Mouse (Mus musculus): Measurements from ENCODE around the gene Elovl3. TPM values are rescaled to one million over a fixed set of nuclear protein-coding genes. Genes with fewer than 3 reads are reported as not detected.
A peak's percentile ranks its signal among the peaks of the same experiment; 100 is the strongest.

Gene Elovl3
- total and polyA plus RNA-seq, 2 experiments, result 2.6 to 9.8 TPM

GRCm38 (mm10) chr19:46172541-46172940 is 40.8 kb downstream of the Elovl3 start:
- H3K4me3 ChIP-seq (ENCODE audit: insufficient read depth, low read depth, low read length), result no peak overlapping the region
- H3K27me3 ChIP-seq (ENCODE audit: control insufficient read depth, insufficient read depth, low read length), result no peaks in the 10 kb centered on the region
- H3K36me3 ChIP-seq (ENCODE audit: control insufficient read depth, insufficient read depth, low read length), result peaks cover 26% of the 10 kb centered on the region
- H3K27ac ChIP-seq (replicated peaks; ENCODE audit: insufficient read depth, low read depth, low read length), result no peak overlapping the region
- TF ChIP-seq POLR2A (IDR thresholded peaks at IDR 0.05; ENCODE audit: extremely low read depth, insufficient read depth, low read length) (no peak), CTCF (IDR thresholded peaks at IDR 0.05; ENCODE audit: low read depth, low read length) (no peak)
- H3K79me2 ChIP-seq (ENCODE audit: control insufficient read depth, insufficient read depth, low read length), result peaks cover 5% of the 10 kb centered on the region; the same call in 1 of the 2 replicates
- 75% methylated on average over 5 of the region's 5 CpGs for WGBS
- H3K9ac ChIP-seq (ENCODE audit: low read depth, low read length), result no peak overlapping the region
- H3K4me1 ChIP-seq (ENCODE audit: control insufficient read depth, insufficient read depth, low read length), result no peaks in the 10 kb centered on the region
- DNase-seq (ENCODE audit: extremely low read depth, low read depth, low spot score), result no peak

- H3K36me3 ChIP-seq (ENCODE audit: control insufficient read depth, insufficient read depth, low read length), result peaks cover 25% of the 10 kb centered on the region
- TF ChIP-seq CTCF (IDR thresholded peaks at IDR 0.05; ENCODE audit: low read depth, low read length), result no peak
- TF ChIP-seq POLR2A (IDR thresholded peaks at IDR 0.05; ENCODE audit: extremely low read depth, insufficient read depth, low read length), result no peak
- peaks cover 9% of the 10 kb centered on the region; the same call in 1 of the 2 replicates for H3K79me2 ChIP-seq (ENCODE audit: control insufficient read depth, insufficient read depth, low read length)
- H3K27me3 ChIP-seq (ENCODE audit: control insufficient read depth, insufficient read depth, low read length), result no peaks in the 10 kb centered on the region
- DNase-seq (ENCODE audit: extremely low read depth, low read depth, low spot score), result no peak
- H3K4me1 ChIP-seq (ENCODE audit: control insufficient read depth, insufficient read depth, low read length), result peaks cover 2% of the 10 kb centered on the region; the same call in 1 of the 2 replicates
- no peak overlapping the region for H3K4me3 ChIP-seq (ENCODE audit: insufficient read depth, low read depth, low read length)
- H3K9ac ChIP-seq (ENCODE audit: low read depth, low read length), result no peak overlapping the region
- no peak overlapping the region for H3K27ac ChIP-seq (replicated peaks; ENCODE audit: insufficient read depth, low read depth, low read length)
Measured at GRCm38 (mm10) chr19:46175173-46175572, 43.5 kb downstream of the Elovl3 start.

- Histone ChIP-seq H3K4me3 (ENCODE audit: insufficient read depth, low read depth, low read length) (no peak overlapping the region), H3K27me3 (ENCODE audit: control insufficient read depth, insufficient read depth, low read length) (no peaks in the 10 kb centered on the region), H3K4me1 (ENCODE audit: control insufficient read depth, insufficient read depth, low read length) (peaks cover 2% of the 10 kb centered on the region; the same call in 1 of the 2 replicates), H3K36me3 (ENCODE audit: control insufficient read depth, insufficient read depth, low read length) (peaks cover 10% of the 10 kb centered on the region), H3K79me2 (ENCODE audit: control insufficient read depth, insufficient read depth, low read length) (peaks cover 9% of the 10 kb centered on the region; the same call in 1 of the 2 replicates), H3K27ac (replicated peaks; ENCODE audit: insufficient read depth, low read depth, low read length) (no peak overlapping the region), H3K9ac (ENCODE audit: low read depth, low read length) (no peak overlapping the region)
- TF ChIP-seq POLR2A (IDR thresholded peaks at IDR 0.05; ENCODE audit: extremely low read depth, insufficient read depth, low read length) (no peak), CTCF (IDR thresholded peaks at IDR 0.05; ENCODE audit: low read depth, low read length) (no peak)
- no peak for DNase-seq (ENCODE audit: extremely low read depth, low read depth, low spot score)
- WGBS, result 44% methylated on average over 5 of the region's 5 CpGs
Measured at GRCm38 (mm10) chr19:46177046-46177445, 45.3 kb downstream of the Elovl3 start.

- H3K79me2 ChIP-seq (ENCODE audit: control insufficient read depth, insufficient read depth, low read length), result peaks cover 10% of the 10 kb centered on the region; the same call in 1 of the 2 replicates
- H3K4me3 ChIP-seq (ENCODE audit: insufficient read depth, low read depth, low read length), result no peak overlapping the region
- no peaks in the 10 kb centered on the region for H3K27me3 ChIP-seq (ENCODE audit: control insufficient read depth, insufficient read depth, low read length)
- no peak overlapping the region for H3K9ac ChIP-seq (ENCODE audit: low read depth, low read length)
- peaks cover 2% of the 10 kb centered on the region; the same call in 1 of the 2 replicates for H3K4me1 ChIP-seq (ENCODE audit: control insufficient read depth, insufficient read depth, low read length)
- H3K36me3 ChIP-seq (ENCODE audit: control insufficient read depth, insufficient read depth, low read length), result no peaks in the 10 kb centered on the region
- WGBS, result 92% methylated on average over 2 of the region's 2 CpGs
- DNase-seq (ENCODE audit: extremely low read depth, low read depth, low spot score), result no peak
- H3K27ac ChIP-seq (replicated peaks; ENCODE audit: insufficient read depth, low read depth, low read length), result no peak overlapping the region
- TF ChIP-seq CTCF (IDR thresholded peaks at IDR 0.05; ENCODE audit: low read depth, low read length), result no peak
- no peak for TF ChIP-seq POLR2A (IDR thresholded peaks at IDR 0.05; ENCODE audit: extremely low read depth, insufficient read depth, low read length)
Measured at GRCm38 (mm10) chr19:46180274-46180673, 48.6 kb downstream of the Elovl3 start.

DNA sequence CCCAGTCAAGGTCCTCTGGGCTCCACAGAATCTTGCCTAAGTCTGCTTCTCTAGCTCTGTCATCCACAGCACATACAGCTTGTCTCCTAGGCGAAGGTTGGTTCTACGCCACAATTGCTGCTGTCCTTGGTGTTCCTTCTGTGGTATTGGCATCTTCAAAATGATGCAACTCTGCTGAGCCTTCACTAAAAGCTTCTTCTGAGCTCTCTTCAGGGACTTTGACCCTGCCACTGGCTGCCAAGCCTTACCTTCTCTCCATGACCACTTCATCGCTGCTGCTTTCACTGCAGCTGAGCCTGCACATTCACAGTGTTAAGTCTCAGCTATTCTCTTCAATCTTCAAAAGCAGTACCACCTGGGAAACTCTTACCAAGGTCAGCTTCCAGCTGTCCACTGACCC is 50.5 kb downstream of the Elovl3 start:
- H3K79me2 ChIP-seq (ENCODE audit: control insufficient read depth, insufficient read depth, low read length), result peaks cover 10% of the 10 kb centered on the region; the same call in 1 of the 2 replicates
- peaks cover 4% of the 10 kb centered on the region; the same call in 1 of the 2 replicates for H3K4me1 ChIP-seq (ENCODE audit: control insufficient read depth, insufficient read depth, low read length)
- peak; percentile 31 for DNase-seq (ENCODE audit: extremely low read depth, low read depth, low spot score)
- no peak overlapping the region for H3K27ac ChIP-seq (replicated peaks; ENCODE audit: insufficient read depth, low read depth, low read length)
- H3K9ac ChIP-seq (ENCODE audit: low read depth, low read length), result no peak overlapping the region
- TF ChIP-seq CTCF (IDR thresholded peaks at IDR 0.05; ENCODE audit: low read depth, low read length), result no peak
- TF ChIP-seq POLR2A (IDR thresholded peaks at IDR 0.05; ENCODE audit: extremely low read depth, insufficient read depth, low read length), result no peak
- H3K4me3 ChIP-seq (ENCODE audit: insufficient read depth, low read depth, low read length), result no peak overlapping the region
- 78% methylated on average over 3 of the region's 3 CpGs for WGBS
- no peaks in the 10 kb centered on the region for H3K27me3 ChIP-seq (ENCODE audit: control insufficient read depth, insufficient read depth, low read length)
- no peaks in the 10 kb centered on the region for H3K36me3 ChIP-seq (ENCODE audit: control insufficient read depth, insufficient read depth, low read length)

Other genes starting within 250 kb of the Elovl3 start
- gene Armh3, start 133.4 kb upstream of the Elovl3 start, total RNA-seq (2014; rRNA removed), result 3.8 and 4.2 TPM in 2 replicates
- 4.9 and 5.2 TPM in 2 replicates for gene Armh3, start 133.4 kb upstream of the Elovl3 start, polyA plus RNA-seq (2012; rRNA removed)
- gene Hps6, start 128.4 kb upstream of the Elovl3 start, total RNA-seq (2014; rRNA removed), result 2.3 and 2.9 TPM in 2 replicates
- gene Hps6, start 128.4 kb upstream of the Elovl3 start, polyA plus RNA-seq (2012; rRNA removed), result 3.2 TPM in 2 replicates
- gene Pprc1, start 87.0 kb upstream of the Elovl3 start, total RNA-seq (2014; rRNA removed), result 1.1 and 2.1 TPM in 2 replicates
- gene Pprc1, start 87.0 kb upstream of the Elovl3 start, polyA plus RNA-seq (2012; rRNA removed), result 5.0 and 11.7 TPM in 2 replicates
- 14.9 and 18.1 TPM in 2 replicates for gene Ldb1, start 86.7 kb upstream of the Elovl3 start, total RNA-seq (2014; rRNA removed)
- gene Ldb1, start 86.7 kb upstream of the Elovl3 start, polyA plus RNA-seq (2012; rRNA removed), result 27.9 and 42.1 TPM in 2 replicates
- gene Nolc1, start 56.0 kb upstream of the Elovl3 start, total RNA-seq (2014; rRNA removed), result 3.4 and 3.8 TPM in 2 replicates
- gene Nolc1, start 56.0 kb upstream of the Elovl3 start, polyA plus RNA-seq (2012; rRNA removed), result 5.6 and 7.3 TPM in 2 replicates
- gene Pitx3, start 16.4 kb downstream of the Elovl3 start, total RNA-seq (2014; rRNA removed), result not detected in 2 replicates
- gene Pitx3, start 16.4 kb downstream of the Elovl3 start, polyA plus RNA-seq (2012; rRNA removed), result not detected in 2 replicates
- gene Gbf1, start 20.6 kb downstream of the Elovl3 start, total RNA-seq (2014; rRNA removed), result 25.0 and 25.7 TPM in 2 replicates
- gene Gbf1, start 20.6 kb downstream of the Elovl3 start, polyA plus RNA-seq (2012; rRNA removed), result 49.3 and 58.1 TPM in 2 replicates
- gene Nfkb2, start 172.4 kb downstream of the Elovl3 start, total RNA-seq (2014; rRNA removed), result 3.7 and 4.7 TPM in 2 replicates
- 8.1 and 9.3 TPM in 2 replicates for gene Nfkb2, start 172.4 kb downstream of the Elovl3 start, polyA plus RNA-seq (2012; rRNA removed)
- gene Psd, start 195.3 kb downstream of the Elovl3 start, total RNA-seq (2014; rRNA removed), result 0.27 and 0.46 TPM in 2 replicates
- 0.57 and 0.71 TPM in 2 replicates for gene Psd, start 195.3 kb downstream of the Elovl3 start, polyA plus RNA-seq (2012; rRNA removed)
- 6.2 and 6.4 TPM in 2 replicates for gene Fbxl15, start 196.3 kb downstream of the Elovl3 start, total RNA-seq (2014; rRNA removed)
- gene Fbxl15, start 196.3 kb downstream of the Elovl3 start, polyA plus RNA-seq (2012; rRNA removed), result 15.1 and 22.6 TPM in 2 replicates
- gene Cuedc2, start 206.8 kb downstream of the Elovl3 start, total RNA-seq (2014; rRNA removed), result 19.5 and 21.7 TPM in 2 replicates
- gene Cuedc2, start 206.8 kb downstream of the Elovl3 start, polyA plus RNA-seq (2012; rRNA removed), result 24.6 and 25.1 TPM in 2 replicates
- 1.2 and 1.3 TPM in 2 replicates for gene Mfsd13a, start 209.2 kb downstream of the Elovl3 start, total RNA-seq (2014; rRNA removed)
- gene Mfsd13a, start 209.2 kb downstream of the Elovl3 start, polyA plus RNA-seq (2012; rRNA removed), result 17.9 and 22.0 TPM in 2 replicates
- 0.09 and 0.40 TPM in 2 replicates for gene 2310034G01Rik, start 218.4 kb downstream of the Elovl3 start, total RNA-seq (2014; rRNA removed)
- gene 2310034G01Rik, start 218.4 kb downstream of the Elovl3 start, polyA plus RNA-seq (2012; rRNA removed), result 0.10 and 0.25 TPM in 2 replicates

Measured in liver, adult 2 months (tissue).